Mouse (Mus musculus): Measurements from ENCODE around the gene Rtf2.

The Rtf2 gene

GRCm38 (mm10) chr2:172439843-172440639 is at the start of gene Rtf2:
TSS of gene Rtf2 (plus strand) at chr2:172440556.
- peak; percentile 100 for DNase-seq (ENCODE audit: low spot score)

DNA sequence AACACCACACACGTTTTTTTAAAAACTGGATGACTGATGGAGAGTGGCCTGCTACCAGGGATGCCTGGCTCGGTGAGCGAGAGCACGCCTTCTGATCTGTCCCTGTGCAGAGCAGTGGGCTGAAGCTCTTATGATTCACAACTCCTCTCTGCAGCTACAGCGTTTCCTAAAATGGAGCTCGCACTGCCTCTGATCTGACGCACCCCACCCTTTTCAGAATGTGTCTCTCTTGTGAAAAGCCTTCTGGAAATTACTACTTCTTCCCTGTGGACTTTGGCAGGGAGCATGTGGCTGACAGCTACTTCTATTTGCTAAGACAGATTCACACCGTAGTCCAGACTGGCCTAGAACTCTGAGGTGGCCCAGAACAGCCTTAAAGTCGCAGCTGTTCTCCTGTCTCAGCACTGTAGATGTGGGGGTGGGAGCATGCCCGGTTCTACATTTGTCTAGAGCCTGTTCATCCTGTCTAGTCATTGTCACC is 48.3 kb upstream of the Rtf2 start:
- no peak for DNase-seq (ENCODE audit: low spot score)

DNA sequence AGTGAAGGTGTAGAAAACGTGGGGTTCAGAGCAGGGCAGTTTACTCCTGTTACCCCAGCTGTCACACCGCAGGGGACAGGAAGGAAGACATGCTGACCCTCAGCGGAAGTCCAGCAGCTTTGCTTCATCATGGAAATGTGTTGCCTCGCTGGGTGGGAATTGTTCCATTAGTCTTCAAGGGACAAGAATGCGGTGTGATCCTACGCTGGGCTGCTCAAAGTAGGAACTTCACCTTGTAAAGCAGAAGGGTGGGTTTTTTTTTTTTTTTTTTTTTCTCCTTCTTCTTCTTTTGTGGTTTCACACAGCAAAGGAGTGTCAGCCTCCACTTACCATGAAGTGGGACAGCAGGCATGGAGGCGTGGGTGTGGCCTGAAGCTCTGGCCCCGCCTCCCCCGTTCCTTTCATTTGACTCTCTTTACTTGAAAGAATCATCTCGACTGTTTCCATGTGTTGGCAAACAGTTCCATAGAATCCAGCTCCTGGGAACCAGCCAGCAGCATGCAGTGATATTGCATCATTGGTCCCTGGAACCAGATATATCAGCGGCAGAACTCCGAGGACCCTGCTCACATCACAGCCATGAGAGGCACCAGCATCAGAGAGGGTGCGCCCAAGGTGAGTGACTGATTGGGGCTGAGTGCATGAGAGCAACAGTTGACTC is 46.8 kb upstream of the Rtf2 start, which contains the start of gene Cass4:
Gene Cass4 (plus strand): TSS at position 404 of the 661 bp plus-strand sequence.
- DNase-seq (ENCODE audit: low spot score), result no peak

DNA sequence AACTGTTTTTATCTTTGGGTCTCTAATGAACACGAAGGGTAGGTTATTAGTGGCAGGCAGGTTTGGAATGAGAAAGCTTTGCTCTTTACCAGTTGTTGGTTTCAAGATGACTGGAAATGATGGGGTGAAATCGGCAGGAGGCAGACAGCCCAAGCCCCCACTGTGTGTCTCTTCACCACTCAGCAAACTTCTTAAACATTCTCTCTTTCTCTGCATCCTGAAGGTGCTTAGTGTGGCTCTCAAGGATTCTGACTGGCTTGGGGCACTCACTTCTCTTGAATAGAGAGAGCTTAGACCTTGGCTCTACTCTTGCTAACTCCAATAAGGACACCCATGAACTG is 46.3 kb upstream of the Rtf2 start:
- no peak for DNase-seq (ENCODE audit: low spot score)

DNA sequence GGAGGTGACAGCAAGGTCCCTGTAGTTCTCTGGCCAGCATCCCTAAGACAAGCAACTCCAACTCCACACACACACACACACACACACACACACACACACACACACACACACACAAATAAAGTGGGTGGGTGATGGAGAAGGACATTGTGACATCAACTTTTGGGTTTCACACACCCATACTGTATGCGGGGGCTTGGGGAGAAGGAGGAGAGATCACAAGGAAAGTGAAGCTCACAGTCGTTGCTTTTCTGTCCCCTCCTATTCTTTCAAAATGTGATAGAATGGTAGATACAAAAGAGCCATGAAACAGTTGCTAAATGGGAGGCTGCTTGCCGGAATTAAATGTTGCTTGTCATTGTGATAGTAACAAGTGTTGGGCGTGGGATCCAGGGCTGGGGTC is 45.7 kb upstream of the Rtf2 start:
- DNase-seq (ENCODE audit: low spot score), result no peak

DNA sequence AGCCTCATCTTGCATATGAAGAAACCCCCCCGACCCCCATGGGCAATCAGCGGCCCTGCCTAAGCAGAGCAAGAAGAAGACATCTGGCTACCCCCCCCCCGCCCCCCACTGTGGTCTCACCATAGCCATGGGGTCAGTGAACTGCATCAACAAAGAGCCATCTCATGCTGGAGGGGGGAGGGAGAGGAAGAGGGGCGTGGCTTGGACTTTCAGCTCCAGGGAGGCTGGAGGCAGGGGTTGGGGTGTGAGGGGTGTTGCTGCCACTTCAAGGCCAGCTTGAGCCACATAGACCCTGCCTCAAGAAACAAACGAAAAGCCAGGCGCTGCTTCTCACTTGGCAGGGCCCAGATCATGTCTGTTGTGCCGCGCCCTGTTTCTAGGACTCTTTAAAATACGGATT is 44.4 kb upstream of the Rtf2 start:
- DNase-seq (ENCODE audit: low spot score), result no peak

DNA sequence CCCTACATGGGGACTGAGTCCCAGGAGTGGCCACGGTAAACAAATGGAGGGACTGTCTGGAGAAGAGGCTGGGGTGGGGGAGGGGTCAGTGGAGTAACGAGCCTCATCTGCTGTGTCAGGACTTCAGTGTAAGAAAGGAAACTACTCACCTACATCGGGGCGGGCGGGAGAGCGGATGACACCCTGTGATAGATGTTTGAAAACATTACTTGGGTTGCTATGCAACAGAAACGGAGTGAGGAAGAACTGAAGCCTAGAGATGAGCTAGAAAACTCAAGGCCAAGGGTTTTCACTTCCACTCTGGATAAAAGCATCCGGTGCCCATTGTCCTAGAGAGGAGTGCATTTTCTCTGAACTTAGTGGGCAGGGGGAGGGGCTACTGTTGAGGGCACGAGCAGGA is 40.5 kb upstream of the Rtf2 start:
- no peak for DNase-seq (ENCODE audit: low spot score)

DNA sequence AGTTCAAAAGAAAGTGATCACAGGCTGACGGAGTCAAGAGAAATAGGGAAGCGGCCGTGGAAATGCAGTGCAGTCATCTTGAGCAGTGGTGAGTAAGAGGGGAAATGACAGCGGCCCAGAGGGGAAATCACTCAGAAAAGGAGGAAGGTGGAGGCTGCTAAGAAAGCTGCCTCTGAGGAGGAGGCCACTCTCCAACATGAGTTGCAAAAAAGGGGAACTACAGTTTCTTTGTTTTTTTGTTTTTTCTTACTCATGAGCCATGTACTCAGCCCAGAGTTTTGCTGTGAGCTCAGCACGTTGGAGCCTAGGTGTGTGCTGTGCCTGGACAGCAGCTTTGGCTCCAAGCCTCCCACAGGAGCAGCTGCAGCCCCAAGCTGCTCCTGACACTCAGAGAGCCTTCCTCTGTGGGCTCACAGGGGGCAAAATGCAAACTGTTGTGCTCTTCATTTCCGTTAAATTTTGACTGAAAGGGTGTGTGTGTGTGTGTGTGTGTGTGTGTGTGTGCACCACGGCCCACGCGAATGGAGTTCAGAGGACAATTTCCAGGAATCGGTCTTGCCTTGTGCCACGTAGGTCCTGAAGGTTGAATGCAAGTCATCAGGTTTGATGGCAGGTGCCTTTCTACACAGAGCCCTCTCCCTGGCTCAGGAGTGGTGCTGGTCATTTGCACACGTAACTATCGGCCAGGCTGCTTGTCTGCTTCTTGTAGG is 39.1 kb upstream of the Rtf2 start:
- DNase-seq (ENCODE audit: low spot score), result no peak

- DNase-seq (ENCODE audit: low spot score), result no peak
Observed at GRCm38 (mm10) chr2:172404239-172404638, 36.1 kb upstream of the Rtf2 start.

DNA sequence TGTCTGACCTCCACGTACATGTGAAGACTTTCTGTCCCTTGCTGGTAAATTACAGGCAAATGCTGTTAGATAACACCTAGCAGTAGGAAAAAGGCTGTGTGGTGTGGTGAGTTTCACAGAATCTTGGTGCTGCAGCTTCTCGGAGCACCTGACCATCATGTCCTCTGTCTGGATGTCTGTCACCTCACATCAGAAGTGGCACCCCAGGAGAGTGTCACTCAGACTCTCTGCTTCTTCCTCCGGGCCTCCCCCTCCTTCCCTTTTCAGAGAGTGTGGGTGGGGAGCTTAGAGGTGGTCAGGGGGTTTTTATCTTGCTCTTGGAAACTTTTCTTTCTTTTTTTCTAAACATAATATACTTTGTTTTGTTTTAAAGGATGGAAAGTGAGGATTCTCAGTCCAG is 35.3 kb upstream of the Rtf2 start:
- DNase-seq (ENCODE audit: low spot score), result no peak

GRCm38 (mm10) chr2:172406173-172406572 is 34.2 kb upstream of the Rtf2 start:
- no peak for DNase-seq (ENCODE audit: low spot score)

- no peak for DNase-seq (ENCODE audit: low spot score)
Observed at GRCm38 (mm10) chr2:172407499-172407898, 32.9 kb upstream of the Rtf2 start.

- no peak for DNase-seq (ENCODE audit: low spot score)
Observed at GRCm38 (mm10) chr2:172410686-172411085, 29.7 kb upstream of the Rtf2 start.

GRCm38 (mm10) chr2:172411091-172411490 is 29.3 kb upstream of the Rtf2 start:
- no peak for DNase-seq (ENCODE audit: low spot score)

DNA sequence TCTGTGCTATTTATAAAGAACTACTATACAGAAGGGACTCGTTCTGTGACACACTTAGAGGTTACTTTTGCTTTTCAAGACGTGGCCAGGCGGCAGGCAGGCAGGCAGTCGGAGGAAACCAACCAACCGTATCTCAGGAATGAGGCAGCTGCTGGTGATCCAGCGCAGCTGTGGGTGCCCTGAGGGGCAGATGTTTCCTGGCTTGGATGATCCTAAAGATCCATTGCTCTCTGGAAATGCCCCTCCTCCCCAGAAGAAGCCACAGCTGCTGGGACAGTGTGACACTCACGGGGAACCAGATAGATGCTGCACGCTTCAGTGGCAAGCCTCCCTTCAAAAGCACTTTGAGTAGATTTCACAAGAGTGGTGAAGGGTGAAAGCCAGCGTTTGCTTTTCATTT is 27.9 kb upstream of the Rtf2 start:
- no peak for DNase-seq (ENCODE audit: low spot score)

- no peak for DNase-seq (ENCODE audit: low spot score)
Observed at GRCm38 (mm10) chr2:172413273-172413672, 27.1 kb upstream of the Rtf2 start.

GRCm38 (mm10) chr2:172413894-172414293 is 26.5 kb upstream of the Rtf2 start:
- no peak for DNase-seq (ENCODE audit: low spot score)

DNA sequence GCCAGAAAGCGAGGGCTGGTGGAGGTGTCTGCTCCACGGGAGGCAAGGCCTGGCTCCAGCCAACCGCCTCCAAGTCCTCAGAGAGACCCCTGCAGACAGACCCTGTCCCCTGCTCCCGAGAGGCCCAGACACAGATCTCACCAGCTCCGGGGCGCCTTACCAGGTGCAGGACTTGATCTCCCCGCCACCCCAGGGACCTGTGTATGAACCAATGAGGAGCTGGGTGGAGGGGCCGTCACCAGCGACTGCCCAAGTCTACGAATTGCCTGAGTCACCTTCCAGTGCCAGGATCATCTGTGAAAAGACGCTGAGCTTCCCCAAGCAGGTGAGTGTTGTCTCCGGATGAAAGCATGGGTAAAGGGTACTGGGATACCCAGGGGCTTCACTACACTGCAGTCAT is 24.1 kb upstream of the Rtf2 start:
- no peak for DNase-seq (ENCODE audit: low spot score)

- DNase-seq (ENCODE audit: low spot score), result no peak
Observed at GRCm38 (mm10) chr2:172416876-172417275, 23.5 kb upstream of the Rtf2 start.

- no peak for DNase-seq (ENCODE audit: low spot score)
Observed at GRCm38 (mm10) chr2:172418208-172418607, 22.1 kb upstream of the Rtf2 start.

- no peak for DNase-seq (ENCODE audit: low spot score)
Observed at GRCm38 (mm10) chr2:172430609-172431008, 9.7 kb upstream of the Rtf2 start.

DNA sequence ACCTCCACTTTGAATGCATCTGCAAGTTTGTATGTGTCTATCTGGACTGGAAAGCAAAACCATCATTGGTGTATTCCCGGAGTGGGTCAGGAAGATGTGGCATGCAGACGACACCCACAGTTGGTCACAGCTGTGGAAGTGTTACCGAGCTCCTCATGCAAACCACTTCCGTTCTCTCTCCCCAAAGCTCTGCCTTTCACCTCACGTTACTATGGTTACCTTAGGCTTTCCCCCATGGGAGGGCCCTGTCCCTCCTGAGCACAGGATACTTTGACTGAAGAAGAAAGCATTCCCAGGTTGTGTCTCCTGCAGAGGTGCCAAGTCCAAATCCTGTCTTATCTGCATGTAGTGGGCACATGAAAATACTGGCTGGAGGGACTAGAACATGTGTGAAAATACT is 6.6 kb upstream of the Rtf2 start:
- no peak for DNase-seq (ENCODE audit: low spot score)

DNA sequence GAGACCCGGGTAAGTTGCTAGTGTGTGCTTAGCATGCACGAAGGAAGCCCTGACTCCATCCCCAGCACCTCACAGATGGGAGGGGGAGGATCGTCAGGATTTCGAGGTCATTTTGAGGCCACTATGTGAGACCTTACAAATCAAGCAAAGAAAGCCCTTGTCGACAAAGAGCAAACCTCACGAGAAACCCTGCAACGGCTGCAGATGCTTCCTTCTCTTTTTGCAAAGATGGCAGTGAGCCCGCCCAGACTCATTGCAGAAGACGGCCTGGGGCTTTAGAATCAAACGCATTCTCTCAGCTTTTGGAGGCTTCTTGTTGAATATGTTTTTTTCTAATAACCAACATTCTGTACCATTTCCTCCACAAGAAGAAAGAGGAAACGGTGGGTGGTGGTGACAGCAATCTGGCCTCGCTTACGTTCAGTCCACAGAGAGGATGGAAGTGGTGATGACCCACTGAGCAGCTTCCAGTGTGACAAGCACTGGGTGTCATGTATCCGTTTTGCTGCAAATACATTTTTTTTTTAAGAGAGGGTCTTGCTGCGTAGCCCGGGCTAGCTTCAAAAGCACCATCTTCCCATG is 2.9 kb upstream of the Rtf2 start:
- no peak for DNase-seq (ENCODE audit: low spot score)

Data from ovary, postnatal 14 days (tissue).